Mouse (Mus musculus): Measurements from ENCODE around the gene Arid2.

DNA sequence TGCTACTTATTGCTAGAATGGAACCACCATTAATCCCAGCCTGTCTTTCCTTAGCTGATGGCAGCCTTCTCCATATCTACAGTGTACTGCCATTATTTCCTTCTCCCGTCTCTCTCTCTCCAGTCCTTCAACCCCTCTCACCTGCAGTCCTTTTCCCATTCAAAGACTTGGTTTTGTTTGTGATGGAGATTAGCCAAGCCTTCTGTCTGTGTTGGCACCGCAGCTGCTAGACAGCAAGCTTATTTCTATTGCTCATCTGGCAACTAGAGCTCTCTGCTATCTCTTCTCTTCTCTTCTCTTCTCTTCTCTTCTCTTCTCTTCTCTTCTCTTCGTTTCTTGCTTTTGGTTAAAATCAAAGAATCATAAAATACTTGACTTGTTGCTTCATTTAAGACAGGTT lies 78.0 kb downstream of the Arid2 start:
- no peak for TF ChIP-seq CTCF (IDR thresholded peaks at IDR 0.05; ENCODE audit: extremely low read depth, insufficient read depth, insufficient read length, insufficient replicate concordance)
- TF ChIP-seq POLR2A (IDR thresholded peaks at IDR 0.05; ENCODE audit: low read depth, low read length) = no peak
